Mouse (Mus musculus): ENCODE data around the gene Crebbp. TPM values are rescaled to one million over a fixed set of nuclear protein-coding genes. Genes with fewer than 3 reads are reported as not detected.

The Crebbp gene
- 12.6 and 28.7 TPM in 2 replicates for polyA plus RNA-seq (2012; rRNA removed; ENCODE audit: low replicate concordance)

GRCm38 (mm10) chr16:4213799-4214551, at the start of gene Crebbp:
Crebbp (minus strand) TSS chr16:4213997.

GRCm38 (mm10) chr16:4077384-4078061, 136.3 kb downstream of the Crebbp start, which contains the start of gene Trap1:
Trap1 (minus strand) TSS chr16:4077827.

GRCm38 (mm10) chr16:4036807-4037206, 177.0 kb downstream of the Crebbp start, which contains the start of gene Dnase1:
Dnase1 (plus strand) TSS chr16:4036942.

Other genes with a start within 250 kb of the Crebbp start
- gene Nlrc3, start 237.4 kb downstream of the Crebbp start, polyA plus RNA-seq (2012; rRNA removed; ENCODE audit: low replicate concordance) = 32.0 and 48.2 TPM in 2 replicates
- 21.4 and 22.2 TPM in 2 replicates for gene Slx4, start 210.2 kb downstream of the Crebbp start, polyA plus RNA-seq (2012; rRNA removed; ENCODE audit: low replicate concordance)
- gene Dnase1, start 177.1 kb downstream of the Crebbp start, polyA plus RNA-seq (2012; rRNA removed; ENCODE audit: low replicate concordance) = 0.17 TPM in 1 of 2 replicates, not detected in the other
- 96.3 and 125 TPM in 2 replicates for gene Trap1, start 136.2 kb downstream of the Crebbp start, polyA plus RNA-seq (2012; rRNA removed; ENCODE audit: low replicate concordance)
- 10.7 and 15.7 TPM in 2 replicates for gene Adcy9, start 206.5 kb upstream of the Crebbp start, polyA plus RNA-seq (2012; rRNA removed; ENCODE audit: low replicate concordance)

Data from mammary gland, adult 2 months (tissue).